Mouse (Mus musculus) heart, embryonic 13.5 days (tissue): ENCODE results near the gene Mnd1. TPM values are rescaled to one million over a fixed set of nuclear protein-coding genes. Genes with fewer than 3 reads are reported as not detected.

ENCODE experiments used
- ATAC-seq: fragments of 200-750 bp; cut with Nextera tagmentation; 2 replicates; pipeline ENCODE4 v1.8.0; 2017; ENCODE audit warnings: moderate TSS enrichment; ENCODE audit not compliant: insufficient number of reproducible peaks, low FRiP score, low TSS enrichment; ENCODE audit errors: extremely low read depth
- H3K27ac ChIP-seq: fragments of 300-500 bp; sonication (generic); replicated peaks from 2 replicates; pipeline ENCODE4 v1.5.1; 2015; ENCODE audit warnings: moderate library complexity, mild to moderate bottlenecking, inconsistent platforms
- H3K27me3 ChIP-seq: fragments of 300-500 bp; sonication (generic); replicated peaks from 2 replicates; pipeline ENCODE4 v1.6.1; 2015; ENCODE audit warnings: mild to moderate bottlenecking, inconsistent platforms
- H3K36me3 ChIP-seq: fragments of 300-500 bp; sonication (generic); 2 replicates; pipeline ENCODE4 v1.6.1; 2015; ENCODE audit warnings: mild to moderate bottlenecking, inconsistent platforms
- H3K4me1 ChIP-seq: fragments of 300-500 bp; sonication (generic); 2 replicates; pipeline ENCODE4 v1.6.1; 2015; ENCODE audit warnings: inconsistent platforms
- H3K4me2 ChIP-seq: fragments of 300-500 bp; sonication (generic); 2 replicates; pipeline ENCODE4 v1.6.1; 2015; ENCODE audit warnings: inconsistent platforms, mild to moderate bottlenecking, moderate library complexity
- H3K4me3 ChIP-seq: fragments of 300-500 bp; sonication (generic); 2 replicates; pipeline ENCODE4 v1.5.1; 2015; ENCODE audit warnings: moderate library complexity, mild to moderate bottlenecking, inconsistent platforms
- H3K9ac ChIP-seq: fragments of 300-500 bp; sonication (generic); 2 replicates; pipeline ENCODE4 v1.6.1; 2015; ENCODE audit warnings: inconsistent platforms, mild to moderate bottlenecking, moderate library complexity
- H3K9me3 ChIP-seq: fragments of 300-500 bp; sonication (generic); 2 replicates; pipeline ENCODE4 v1.6.1; 2016; ENCODE audit warnings: inconsistent platforms
- WGBS: fragments of 180-500 bp; shearing (Covaris S2); methylation state at CpG from one replicate; pipeline ENCODE4 v1.1.7; 2015; ENCODE audit warnings: mixed read lengths; 5-methylcytosine and 5-hydroxymethylcytosine counted together
- polyA plus RNA-seq: library from polyadenylated mRNA; unstranded; fragments of >200 nt; fragmentation: Nextera tagmentation; extraction: Ambion mirVana; gene quantifications from 2 replicates; pipeline ENCODE4 v1.2.1, GENCODE M21; 2015

Gene Mnd1
- polyA plus RNA-seq, 1 experiment from 2014 or later: 7.6 TPM

- Histone ChIP-seq H3K9me3 (no peaks in the 10 kb centered on the region), H3K4me3 (no peak overlapping the region), H3K36me3 (no peaks in the 10 kb centered on the region), H3K27ac (no peak overlapping the region), H3K27me3 (no peaks in the 10 kb centered on the region), H3K9ac (no peak overlapping the region), H3K4me2 (no peak overlapping the region), H3K4me1 (peaks cover 4% of the 10 kb centered on the region; the same call in 1 of the 2 replicates)
- 70% methylated on average over 2 of the region's 2 CpGs for WGBS
- no peak for ATAC-seq
These were observed 28.2 kb downstream of the Mnd1 start for GRCm38 (mm10) chr3:84127431-84127830.

GRCm38 (mm10) chr3:84126721-84127120 lies 28.9 kb downstream of the Mnd1 start:
- Histone ChIP-seq H3K9me3 (no peaks in the 10 kb centered on the region), H3K27ac (no peak overlapping the region), H3K4me1 (peaks cover 4% of the 10 kb centered on the region; the same call in 1 of the 2 replicates), H3K36me3 (no peaks in the 10 kb centered on the region), H3K27me3 (no peaks in the 10 kb centered on the region), H3K9ac (no peak overlapping the region), H3K4me2 (no peak overlapping the region), H3K4me3 (no peak overlapping the region)
- no peak for ATAC-seq
- WGBS: 79% methylated on average over 3 of the region's 3 CpGs

GRCm38 (mm10) chr3:84125704-84126289 lies 29.8 kb downstream of the Mnd1 start:
- no peak overlapping the region for H3K4me2 ChIP-seq
- no peaks in the 10 kb centered on the region for H3K9me3 ChIP-seq
- no peaks in the 10 kb centered on the region for H3K36me3 ChIP-seq
- H3K4me1 ChIP-seq: peaks cover 4% of the 10 kb centered on the region; the same call in 1 of the 2 replicates
- no peak overlapping the region for H3K9ac ChIP-seq
- no peak overlapping the region for H3K27ac ChIP-seq
- no peaks in the 10 kb centered on the region for H3K27me3 ChIP-seq
- no peak overlapping the region for H3K4me3 ChIP-seq
- 69% methylated on average over 6 of the region's 6 CpGs for WGBS
- no peak for ATAC-seq

GRCm38 (mm10) chr3:84123461-84123860 lies 32.1 kb downstream of the Mnd1 start:
- 73% methylated on average over 3 of the region's 3 CpGs for WGBS
- no peak for ATAC-seq
- no peak overlapping the region for H3K27ac ChIP-seq

GRCm38 (mm10) chr3:84118718-84119117 lies 36.9 kb downstream of the Mnd1 start:
- H3K9ac ChIP-seq: no peak overlapping the region
- WGBS: 73% methylated on average over 7 of the region's 7 CpGs
- no peak overlapping the region for H3K4me3 ChIP-seq
- ATAC-seq: no peak
- H3K27me3 ChIP-seq: no peaks in the 10 kb centered on the region
- no peak overlapping the region for H3K4me2 ChIP-seq
- H3K36me3 ChIP-seq: no peaks in the 10 kb centered on the region
- no peaks in the 10 kb centered on the region for H3K9me3 ChIP-seq
- H3K4me1 ChIP-seq: no peaks in the 10 kb centered on the region
- no peak overlapping the region for H3K27ac ChIP-seq

More at GRCm38 (mm10) chr3:84123461-84123860, 32.1 kb downstream of the Mnd1 start:
- Histone ChIP-seq H3K9me3 (no peaks in the 10 kb centered on the region), H3K4me3 (no peak overlapping the region), H3K36me3 (no peaks in the 10 kb centered on the region), H3K9ac (no peak overlapping the region), H3K4me2 (no peak overlapping the region), H3K4me1 (peaks cover 4% of the 10 kb centered on the region; the same call in 1 of the 2 replicates), H3K27me3 (no peaks in the 10 kb centered on the region)

- Histone ChIP-seq H3K27ac (no peak overlapping the region), H3K9me3 (no peaks in the 10 kb centered on the region), H3K4me3 (no peak overlapping the region), H3K36me3 (no peaks in the 10 kb centered on the region), H3K4me2 (no peak overlapping the region), H3K4me1 (no peaks in the 10 kb centered on the region), H3K9ac (no peak overlapping the region), H3K27me3 (no peaks in the 10 kb centered on the region)
- 68% methylated on average over 7 of the region's 7 CpGs for WGBS
- no peak for ATAC-seq
These were observed 37.4 kb downstream of the Mnd1 start for GRCm38 (mm10) chr3:84118178-84118577.

GRCm38 (mm10) chr3:84108614-84109013 lies 47.0 kb downstream of the Mnd1 start:
- H3K4me3 ChIP-seq: no peak overlapping the region
- H3K9me3 ChIP-seq: no peaks in the 10 kb centered on the region
- WGBS: 70% methylated on average over 2 of the region's 2 CpGs
- H3K27me3 ChIP-seq: no peaks in the 10 kb centered on the region
- no peaks in the 10 kb centered on the region for H3K36me3 ChIP-seq
- H3K4me2 ChIP-seq: no peak overlapping the region
- H3K9ac ChIP-seq: no peak overlapping the region
- no peaks in the 10 kb centered on the region for H3K4me1 ChIP-seq
- no peak for ATAC-seq
- H3K27ac ChIP-seq: no peak overlapping the region

- Histone ChIP-seq H3K36me3 (no peaks in the 10 kb centered on the region), H3K4me3 (no peak overlapping the region), H3K9me3 (no peaks in the 10 kb centered on the region), H3K9ac (no peak overlapping the region), H3K27me3 (no peaks in the 10 kb centered on the region), H3K4me2 (no peak overlapping the region), H3K4me1 (no peaks in the 10 kb centered on the region), H3K27ac (no peak overlapping the region)
- ATAC-seq: no peak
- WGBS: 63% methylated on average over 2 of the region's 2 CpGs
These were observed 49.5 kb downstream of the Mnd1 start for GRCm38 (mm10) chr3:84106106-84106505.

GRCm38 (mm10) chr3:84103536-84103935 lies 52.0 kb downstream of the Mnd1 start:
- no peak overlapping the region for H3K4me2 ChIP-seq
- ATAC-seq: no peak
- H3K27ac ChIP-seq: no peak overlapping the region
- H3K27me3 ChIP-seq: no peaks in the 10 kb centered on the region
- H3K9ac ChIP-seq: no peak overlapping the region
- whole genome bisulfite sequencing: 76% methylated on average over 2 of the region's 2 CpGs
- H3K36me3 ChIP-seq: no peaks in the 10 kb centered on the region
- no peak overlapping the region for H3K4me3 ChIP-seq
- no peaks in the 10 kb centered on the region for H3K9me3 ChIP-seq
- H3K4me1 ChIP-seq: no peaks in the 10 kb centered on the region

GRCm38 (mm10) chr3:84092875-84093274 lies 62.7 kb downstream of the Mnd1 start:
- Histone ChIP-seq H3K9me3 (no peaks in the 10 kb centered on the region), H3K9ac (no peak overlapping the region), H3K4me2 (no peak overlapping the region), H3K4me1 (no peaks in the 10 kb centered on the region), H3K36me3 (no peaks in the 10 kb centered on the region), H3K27me3 (no peaks in the 10 kb centered on the region), H3K27ac (no peak overlapping the region), H3K4me3 (no peak overlapping the region)
- 75% methylated on average over 2 of the region's 2 CpGs for WGBS
- ATAC-seq: no peak

GRCm38 (mm10) chr3:84090982-84091381 lies 64.6 kb downstream of the Mnd1 start:
- Histone ChIP-seq H3K4me2 (no peak overlapping the region), H3K4me1 (no peaks in the 10 kb centered on the region), H3K9me3 (no peaks in the 10 kb centered on the region), H3K36me3 (no peaks in the 10 kb centered on the region), H3K27ac (no peak overlapping the region), H3K4me3 (no peak overlapping the region), H3K27me3 (no peaks in the 10 kb centered on the region), H3K9ac (no peak overlapping the region)
- ATAC-seq: no peak
- 33% methylated on average over 2 of the region's 2 CpGs for WGBS

- H3K27ac ChIP-seq: no peak overlapping the region
- no peaks in the 10 kb centered on the region for H3K36me3 ChIP-seq
- no peak overlapping the region for H3K9ac ChIP-seq
- H3K4me2 ChIP-seq: no peak overlapping the region
- peaks cover 9% of the 10 kb centered on the region for H3K4me1 ChIP-seq
- ATAC-seq: no peak
- peaks cover 5% of the 10 kb centered on the region; the same call in 1 of the 2 replicates for H3K9me3 ChIP-seq
- H3K4me3 ChIP-seq: no peak overlapping the region
- WGBS: 83% methylated on average over 2 of the region's 2 CpGs
- no peaks in the 10 kb centered on the region for H3K27me3 ChIP-seq
These were observed 68.7 kb downstream of the Mnd1 start for GRCm38 (mm10) chr3:84086921-84087320.
